Mouse (Mus musculus) frontal cortex, postnatal 25 days (tissue): ENCODE results near the gene Ppbp.

Experiments
- DNase-seq, 2 experiments: peaks; one replicate each; pipeline ENCODE4 v3.0.0; 2022; ENCODE audit warnings: low spot score in 2 of 2

The Ppbp gene

GRCm38 (mm10) chr5:90768218-90768617, at the start of gene Ppbp:
Gene Ppbp, plus strand, starts transcription at chr5:90768518.
- DNase-seq = no peak

- no peak for DNase-seq
Observed at GRCm38 (mm10) chr5:90722656-90723055, 45.7 kb upstream of the Ppbp start.

- DNase-seq = no peak
Observed at GRCm38 (mm10) chr5:90728254-90728653, 40.1 kb upstream of the Ppbp start.

- no peak for DNase-seq
Observed at GRCm38 (mm10) chr5:90731480-90731879, 36.8 kb upstream of the Ppbp start.

- DNase-seq = no peak
Observed at GRCm38 (mm10) chr5:90742029-90742428, 26.3 kb upstream of the Ppbp start.

- DNase-seq = no peak
Observed at GRCm38 (mm10) chr5:90753934-90754333, 14.4 kb upstream of the Ppbp start.

GRCm38 (mm10) chr5:90758020-90758605, 10.2 kb upstream of the Ppbp start:
- DNase-seq = no peak

- DNase-seq = no peak
Observed at GRCm38 (mm10) chr5:90759077-90760065, 8.9 kb upstream of the Ppbp start, which contains the start of gene Cxcl5. Gene Cxcl5, plus strand, starts transcription at chr5:90759360.

- DNase-seq = no peak
Observed at GRCm38 (mm10) chr5:90760303-90760702, 8.0 kb upstream of the Ppbp start.

GRCm38 (mm10) chr5:90760844-90761243, 7.5 kb upstream of the Ppbp start:
- DNase-seq = no peak

GRCm38 (mm10) chr5:90761834-90762233, 6.5 kb upstream of the Ppbp start:
- DNase-seq = no peak

GRCm38 (mm10) chr5:90763912-90764665, 4.2 kb upstream of the Ppbp start:
- no peak for DNase-seq

- DNase-seq = no peak
Observed at GRCm38 (mm10) chr5:90765821-90766606, 2.3 kb upstream of the Ppbp start.

- DNase-seq = no peak
Observed at GRCm38 (mm10) chr5:90771369-90771768, 3.1 kb downstream of the Ppbp start.

- DNase-seq = no peak
Observed at GRCm38 (mm10) chr5:90771880-90772653, 3.7 kb downstream of the Ppbp start, which contains the start of gene Pf4. Gene Pf4, plus strand, starts transcription at chr5:90772435.

GRCm38 (mm10) chr5:90775562-90775961, 7.2 kb downstream of the Ppbp start:
- DNase-seq = no peak

- DNase-seq = no peak
Observed at GRCm38 (mm10) chr5:90777621-90778020, 9.3 kb downstream of the Ppbp start.

- DNase-seq = no peak
Observed at GRCm38 (mm10) chr5:90778856-90779255, 10.5 kb downstream of the Ppbp start.

GRCm38 (mm10) chr5:90783697-90784096, 15.4 kb downstream of the Ppbp start:
- no peak for DNase-seq
